Mouse (Mus musculus) limb, embryonic 10.5 days (tissue): Measurements from ENCODE around the gene Cd69. TPM values are rescaled to one million over a fixed set of nuclear protein-coding genes. Genes with fewer than 3 reads are reported as not detected.

Source experiments
- DNase-seq: peaks from one replicate; pipeline ENCODE4 v3.0.0-alpha.2; 2017; ENCODE audit warnings: low spot score
- H3K27ac ChIP-seq: fragments of 300-500 bp; sonication (generic); 2 replicates; pipeline ENCODE4 v1.5.1; 2016; ENCODE audit warnings: mild to moderate bottlenecking
- H3K27me3 ChIP-seq: fragments of 300-500 bp; sonication (generic); 2 replicates; pipeline ENCODE4 v1.6.1; 2016; ENCODE audit warnings: low read depth, mild to moderate bottlenecking; ENCODE audit not compliant: poor library complexity, severe bottlenecking
- H3K36me3 ChIP-seq: fragments of 300-500 bp; sonication (generic); 2 replicates; pipeline ENCODE4 v1.6.1; 2016; ENCODE audit warnings: mild to moderate bottlenecking, moderate library complexity
- H3K4me1 ChIP-seq: fragments of 300-500 bp; sonication (generic); 2 replicates; pipeline ENCODE4 v1.6.1; 2016
- H3K4me3 ChIP-seq: fragments of 300-500 bp; sonication (generic); 2 replicates; pipeline ENCODE4 v1.5.1; 2016; ENCODE audit warnings: mild to moderate bottlenecking, moderate library complexity
- H3K9me3 ChIP-seq: fragments of 300-500 bp; sonication (generic); replicated peaks from 2 replicates; pipeline ENCODE4 v1.6.1; 2016; ENCODE audit warnings: mild to moderate bottlenecking
- WGBS: fragments of 180-500 bp; shearing (Covaris S2); methylation state at CpG from one replicate; pipeline ENCODE4 v1.1.7; 2016; 5-methylcytosine and 5-hydroxymethylcytosine counted together
- polyA plus RNA-seq: library from polyadenylated mRNA; unstranded; fragments of >200 nt; fragmentation: Nextera tagmentation; extraction: Ambion mirVana; gene quantifications from 2 replicates; pipeline ENCODE4 v1.2.1, GENCODE M21; 2016

The Cd69 gene
- polyA plus RNA-seq, 1 experiment from 2014 or later, result 0.16 TPM

DNA sequence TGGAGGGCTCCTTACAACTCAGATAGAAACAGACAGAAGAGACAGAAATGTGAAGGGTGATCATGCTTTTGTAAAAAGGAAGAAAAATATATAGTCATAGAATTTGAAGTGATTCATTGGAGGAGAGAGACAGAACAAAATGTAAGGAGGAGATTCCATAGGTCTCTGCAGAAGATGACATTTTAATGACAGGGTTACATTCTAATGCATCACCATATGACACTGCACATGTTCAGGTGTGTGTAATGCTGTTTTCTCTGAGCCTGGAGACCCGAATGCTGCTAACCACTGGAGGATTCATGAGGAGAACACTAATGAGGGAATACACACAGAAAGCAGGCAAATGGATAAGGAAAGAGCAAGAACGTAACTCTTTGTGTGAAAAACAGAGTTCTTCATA, 760 bp downstream of the Cd69 start:
- Histone ChIP-seq H3K27me3 (no peaks in the 10 kb centered on the region), H3K4me1 (no peaks in the 10 kb centered on the region), H3K27ac (no peak overlapping the region), H3K36me3 (no peaks in the 10 kb centered on the region), H3K4me3 (no peak overlapping the region), H3K9me3 (no peaks in the 10 kb centered on the region)
- DNase-seq, result no peak
- WGBS, result 87% methylated on average over 2 of the region's 2 CpGs

DNA sequence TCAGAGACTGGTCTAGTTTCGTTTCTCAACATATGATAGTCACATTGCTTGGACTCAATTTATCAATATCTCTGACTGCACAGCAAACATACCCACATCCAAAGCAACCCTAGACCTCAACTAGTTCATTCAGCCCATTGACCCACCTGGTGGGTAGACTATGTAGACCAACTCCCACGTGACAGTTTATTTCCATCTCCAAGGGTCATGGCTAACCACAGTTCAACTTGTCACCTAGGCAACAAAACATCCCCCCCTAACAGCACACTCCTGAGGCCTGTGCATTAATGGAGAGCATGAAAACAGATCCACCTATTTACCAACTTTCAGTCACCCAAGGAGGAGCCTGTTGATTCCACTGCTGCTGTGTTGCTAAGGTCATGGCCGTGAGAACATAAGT, 1.6 kb downstream of the Cd69 start:
- Histone ChIP-seq H3K9me3 (no peaks in the 10 kb centered on the region), H3K4me1 (no peaks in the 10 kb centered on the region), H3K27me3 (no peaks in the 10 kb centered on the region), H3K4me3 (no peak overlapping the region), H3K36me3 (no peaks in the 10 kb centered on the region), H3K27ac (no peak overlapping the region)
- no peak for DNase-seq
- 91% methylated on average over 3 of the region's 3 CpGs for WGBS

DNA sequence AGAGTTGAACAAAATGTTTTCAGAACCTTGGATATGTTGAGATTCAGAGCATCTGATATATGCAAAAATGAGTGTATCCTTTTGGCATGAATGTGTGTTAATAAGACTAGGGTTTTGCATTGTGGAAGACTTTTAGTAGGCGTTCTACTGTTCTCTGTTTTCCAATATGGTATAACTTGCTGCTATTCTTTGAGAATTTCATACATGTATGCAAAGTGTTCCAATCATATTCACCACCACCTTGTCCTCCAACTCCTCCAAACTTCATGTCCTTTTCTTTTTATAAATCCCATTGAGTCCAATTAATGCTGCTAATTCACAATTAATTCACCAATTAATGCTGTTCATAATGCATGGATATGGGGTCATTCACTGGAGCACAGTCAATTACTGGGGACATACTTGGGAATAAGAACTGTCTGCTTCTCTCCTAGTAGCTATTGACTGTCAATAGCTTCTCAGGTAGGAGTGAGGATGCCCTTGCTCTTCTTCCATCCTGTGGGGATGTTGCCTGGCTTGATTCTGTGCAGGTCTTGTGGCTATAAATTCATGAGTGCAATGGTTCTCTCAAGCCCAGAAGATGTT, 8.7 kb downstream of the Cd69 start:
- DNase-seq, result no peak

DNA sequence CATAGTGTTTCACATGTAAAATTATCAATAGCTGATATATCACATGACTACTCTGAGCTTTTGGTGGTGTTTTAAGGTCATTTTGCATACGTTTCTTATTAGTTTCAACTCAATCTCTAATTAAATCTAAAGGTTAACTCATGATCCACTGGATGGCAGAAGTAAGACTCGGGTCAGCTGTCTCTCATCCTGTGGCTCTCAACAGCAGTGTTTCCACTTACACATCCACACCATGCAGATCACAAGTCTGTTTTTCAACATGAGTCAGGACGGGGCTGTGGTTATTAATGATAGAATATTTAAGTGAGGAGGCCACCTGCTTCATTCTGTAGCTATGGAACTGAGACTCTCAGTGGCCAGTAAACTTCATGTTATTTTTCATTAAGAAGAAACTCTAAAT, 9.4 kb downstream of the Cd69 start:
- H3K4me3 ChIP-seq, result no peak overlapping the region
- no peaks in the 10 kb centered on the region for H3K36me3 ChIP-seq
- H3K27me3 ChIP-seq, result no peaks in the 10 kb centered on the region
- 83% methylated on average over 3 of the region's 3 CpGs for WGBS
- no peak overlapping the region for H3K27ac ChIP-seq
- DNase-seq, result no peak
- no peaks in the 10 kb centered on the region for H3K4me1 ChIP-seq
- H3K9me3 ChIP-seq, result no peaks in the 10 kb centered on the region

More for the DNA sequence above, 8.7 kb downstream of the Cd69 start:
- no peak overlapping the region for H3K4me3 ChIP-seq
- no peak overlapping the region for H3K27ac ChIP-seq
- WGBS, result 87% methylated on average over 1 of the region's 1 CpGs
- no peaks in the 10 kb centered on the region for H3K9me3 ChIP-seq
- no peaks in the 10 kb centered on the region for H3K4me1 ChIP-seq
- no peaks in the 10 kb centered on the region for H3K36me3 ChIP-seq
- no peaks in the 10 kb centered on the region for H3K27me3 ChIP-seq

DNA sequence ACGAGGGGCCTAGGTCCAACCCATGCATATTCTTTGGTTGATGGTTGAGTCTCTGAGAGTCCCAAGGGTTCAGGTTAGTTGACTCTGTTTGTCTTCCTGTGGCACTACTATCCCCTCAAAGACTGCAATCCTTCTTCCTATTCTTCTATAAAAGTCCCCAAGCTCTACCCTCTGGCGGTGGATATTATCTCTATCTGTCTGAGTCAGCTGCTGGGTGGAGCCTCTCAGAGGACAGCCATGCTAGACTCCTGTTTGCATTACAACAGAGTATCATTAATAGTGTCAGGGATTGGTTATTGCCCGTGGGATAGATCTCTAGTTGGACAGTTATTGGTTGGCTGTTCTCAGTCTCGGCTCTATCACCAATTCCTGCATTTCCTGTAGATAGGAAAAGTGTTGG, 14.3 kb downstream of the Cd69 start:
- H3K4me1 ChIP-seq, result no peaks in the 10 kb centered on the region
- H3K27me3 ChIP-seq, result no peaks in the 10 kb centered on the region
- 93% methylated on average over 4 of the region's 4 CpGs for WGBS
- no peaks in the 10 kb centered on the region for H3K36me3 ChIP-seq
- no peak overlapping the region for H3K27ac ChIP-seq
- no peaks in the 10 kb centered on the region for H3K9me3 ChIP-seq
- DNase-seq, result no peak
- no peak overlapping the region for H3K4me3 ChIP-seq

DNA sequence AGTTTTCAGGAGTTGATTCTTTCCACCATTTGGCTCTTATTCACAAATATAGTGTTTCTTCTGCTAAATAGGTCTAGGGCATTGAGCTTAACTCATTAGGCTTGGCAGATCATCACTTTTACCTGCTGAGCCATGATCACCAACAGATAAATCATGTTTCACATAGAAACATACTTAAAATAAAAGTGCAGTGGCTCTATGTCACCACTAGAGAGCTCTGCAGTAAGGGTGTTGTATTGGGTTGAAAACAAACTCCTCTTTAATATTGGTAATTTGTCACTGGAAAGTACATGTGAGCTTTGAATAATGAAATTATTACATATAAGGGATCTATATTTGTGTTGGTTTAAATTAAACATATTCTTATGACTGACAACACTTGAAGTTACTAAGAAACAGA, 15.2 kb downstream of the Cd69 start:
- Histone ChIP-seq H3K36me3 (no peaks in the 10 kb centered on the region), H3K9me3 (no peaks in the 10 kb centered on the region), H3K27ac (no peak overlapping the region), H3K4me3 (no peak overlapping the region), H3K4me1 (no peaks in the 10 kb centered on the region), H3K27me3 (no peaks in the 10 kb centered on the region)
- no peak for DNase-seq

DNA sequence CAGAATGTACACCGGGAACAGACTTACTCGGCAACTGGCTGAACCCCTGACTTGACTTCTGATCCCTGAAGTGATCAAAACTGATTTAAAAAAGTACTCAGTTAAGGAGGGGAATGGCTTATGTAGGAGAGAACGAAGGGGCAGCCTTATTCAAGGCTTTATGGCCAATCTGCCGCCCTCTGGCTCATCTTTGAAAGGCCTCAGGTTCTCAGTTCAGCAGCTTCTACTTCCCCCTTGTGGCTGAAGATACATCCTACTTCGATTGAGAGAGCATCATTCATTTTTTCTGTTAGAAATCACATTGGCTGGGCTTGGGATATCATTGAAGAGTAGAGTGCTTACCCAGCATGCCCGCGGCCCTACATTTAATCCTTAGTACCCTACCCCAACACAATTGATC, 19.2 kb downstream of the Cd69 start:
- no peak for DNase-seq
- no peak overlapping the region for H3K4me3 ChIP-seq
- no peak overlapping the region for H3K27ac ChIP-seq
- no peaks in the 10 kb centered on the region for H3K9me3 ChIP-seq
- no peaks in the 10 kb centered on the region for H3K36me3 ChIP-seq
- 61% methylated on average over 7 of the region's 7 CpGs for WGBS
- no peaks in the 10 kb centered on the region for H3K27me3 ChIP-seq
- no peaks in the 10 kb centered on the region for H3K4me1 ChIP-seq

DNA sequence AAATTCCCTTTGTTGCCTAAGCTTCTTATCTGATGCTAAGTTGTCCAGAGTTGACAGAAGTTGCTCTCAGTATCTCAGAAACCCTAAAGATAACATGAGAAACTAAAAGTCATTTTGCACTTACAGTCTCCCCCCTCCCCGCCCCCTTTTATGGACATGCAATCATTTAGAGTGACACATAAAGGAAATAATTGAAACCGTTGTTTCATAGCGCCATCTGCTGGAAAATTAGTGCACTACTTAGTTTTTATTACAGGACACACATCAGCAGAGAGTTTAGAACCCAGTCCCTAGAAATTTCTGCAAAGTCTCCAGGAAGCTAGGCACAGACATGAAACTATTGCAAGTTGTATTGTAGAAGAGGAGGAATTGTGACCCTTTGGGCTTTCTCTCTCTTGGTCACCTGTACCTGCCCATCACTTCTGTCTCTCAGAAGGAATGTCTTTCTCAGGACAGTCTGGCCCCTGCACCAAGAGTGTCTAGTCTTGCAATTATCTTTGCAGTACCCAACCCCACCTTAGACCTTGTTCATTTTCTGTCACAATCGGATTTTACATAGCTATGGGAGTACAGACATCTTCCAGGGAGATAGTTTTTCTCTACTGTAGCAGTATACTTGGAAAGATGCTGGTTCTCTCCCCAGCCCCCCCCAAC, 20.2 kb downstream of the Cd69 start:
- DNase-seq, result no peak
- H3K9me3 ChIP-seq, result no peaks in the 10 kb centered on the region
- no peaks in the 10 kb centered on the region for H3K36me3 ChIP-seq
- no peaks in the 10 kb centered on the region for H3K27me3 ChIP-seq
- no peaks in the 10 kb centered on the region for H3K4me1 ChIP-seq
- no peak overlapping the region for H3K27ac ChIP-seq
- no peak overlapping the region for H3K4me3 ChIP-seq
- WGBS, result 22% methylated on average over 4 of the region's 4 CpGs

DNA sequence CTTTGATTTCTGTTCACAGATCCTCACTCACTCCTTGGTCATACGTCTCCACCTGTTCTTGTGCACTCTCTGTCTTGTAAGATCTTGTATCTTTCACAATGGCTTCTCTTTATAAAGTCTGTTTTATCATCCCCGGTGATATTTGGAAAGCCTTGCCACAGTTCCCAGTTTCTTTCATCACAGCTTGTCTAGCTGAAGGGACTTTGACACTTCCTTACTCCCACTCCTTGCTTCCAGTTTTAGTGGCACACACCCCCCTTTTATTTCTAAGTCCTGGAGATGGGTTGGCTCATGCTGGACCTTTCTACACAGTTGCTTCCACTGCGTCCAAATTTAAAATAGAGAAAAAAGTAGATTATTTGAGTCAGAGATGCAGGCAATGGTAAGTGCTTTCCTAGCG, 20.9 kb downstream of the Cd69 start:
- DNase-seq, result no peak
- Histone ChIP-seq H3K4me3 (no peak overlapping the region), H3K27me3 (no peaks in the 10 kb centered on the region), H3K9me3 (no peaks in the 10 kb centered on the region), H3K36me3 (no peaks in the 10 kb centered on the region), H3K27ac (no peak overlapping the region), H3K4me1 (no peaks in the 10 kb centered on the region)
- 80% methylated on average over 4 of the region's 4 CpGs for WGBS

DNA sequence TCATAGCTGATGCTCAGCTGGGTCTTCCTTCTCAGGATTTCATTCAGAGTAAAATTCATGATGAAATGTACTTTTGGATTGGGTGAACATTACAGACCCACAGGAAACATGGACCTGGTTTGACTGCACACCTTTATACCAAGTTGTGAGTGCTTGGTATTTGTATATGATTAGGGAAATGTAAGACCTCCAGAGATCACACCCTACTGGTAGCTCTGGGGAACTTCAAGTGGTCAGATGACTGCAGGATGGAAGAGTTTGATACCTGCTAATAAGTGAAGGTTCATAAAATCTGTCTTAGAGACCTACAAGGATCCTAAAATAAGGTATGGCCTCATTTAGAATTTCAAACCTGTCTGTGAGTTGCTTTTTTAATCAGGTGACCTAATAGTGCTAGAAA, 27.0 kb downstream of the Cd69 start:
- Histone ChIP-seq H3K9me3 (no peaks in the 10 kb centered on the region), H3K27me3 (no peaks in the 10 kb centered on the region), H3K4me1 (no peaks in the 10 kb centered on the region), H3K4me3 (no peak overlapping the region), H3K36me3 (no peaks in the 10 kb centered on the region), H3K27ac (no peak overlapping the region)
- DNase-seq, result no peak

DNA sequence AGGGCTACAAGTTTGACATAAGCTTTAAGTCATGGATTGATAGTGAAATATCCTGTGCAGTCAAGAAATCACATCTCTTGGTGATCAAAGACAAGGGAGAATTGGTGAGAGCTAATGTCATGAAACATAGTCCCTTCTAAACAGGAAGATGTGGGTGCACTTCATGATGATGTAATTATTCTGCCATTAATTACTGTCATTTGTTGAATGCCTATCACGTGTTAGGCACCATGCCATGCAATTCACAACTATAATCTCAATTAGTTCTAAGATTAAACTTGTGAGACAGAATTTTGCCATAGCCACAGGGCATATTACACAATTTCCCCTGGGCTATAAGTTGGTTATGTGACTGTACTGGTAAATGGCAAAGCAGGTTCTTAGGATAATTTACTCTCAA, 28.2 kb downstream of the Cd69 start:
- WGBS, result 72% methylated on average over 1 of the region's 1 CpGs
- Histone ChIP-seq H3K27ac (no peak overlapping the region), H3K4me1 (no peaks in the 10 kb centered on the region), H3K27me3 (no peaks in the 10 kb centered on the region), H3K4me3 (no peak overlapping the region), H3K36me3 (no peaks in the 10 kb centered on the region), H3K9me3 (no peaks in the 10 kb centered on the region)
- DNase-seq, result no peak

DNA sequence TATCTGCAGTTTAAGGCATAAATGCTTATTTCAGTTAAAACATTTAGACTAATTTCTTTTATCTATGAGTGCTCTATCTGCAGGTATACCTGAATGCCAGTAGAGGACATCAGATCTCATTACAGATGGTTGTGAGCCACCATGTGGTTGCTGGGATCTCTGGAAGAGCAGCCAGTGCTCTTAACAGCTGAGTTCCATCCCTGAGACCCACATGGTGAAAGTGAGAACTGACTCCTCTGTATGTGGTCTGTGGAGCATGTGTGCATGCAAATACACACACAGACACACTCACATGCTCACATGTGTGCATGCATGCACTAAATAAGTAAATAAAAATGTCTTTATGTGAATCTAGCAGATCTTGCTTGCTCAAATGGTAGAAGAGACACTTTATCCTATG, 29.4 kb downstream of the Cd69 start:
- no peaks in the 10 kb centered on the region for H3K36me3 ChIP-seq
- no peak for DNase-seq

DNA sequence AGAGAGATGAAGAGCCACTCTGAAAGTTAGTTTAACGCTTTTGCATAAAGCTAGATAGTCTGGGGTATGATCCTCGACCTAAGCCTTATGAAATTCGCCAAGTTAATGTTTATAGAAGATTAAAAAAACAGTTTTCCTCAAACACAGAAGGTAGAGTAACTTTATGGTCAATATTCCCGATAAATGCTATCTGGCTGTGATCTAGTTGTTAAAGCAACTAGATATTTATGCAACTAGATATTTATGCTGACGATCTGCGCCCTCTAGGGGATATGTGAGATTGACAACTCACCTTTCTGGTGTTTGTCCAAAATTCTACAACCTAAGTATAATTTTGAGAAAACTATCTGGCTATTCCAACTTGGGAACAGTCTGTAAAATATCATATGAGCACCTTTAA, 33.3 kb downstream of the Cd69 start:
- H3K4me1 ChIP-seq, result peaks cover 4% of the 10 kb centered on the region
- no peak overlapping the region for H3K4me3 ChIP-seq
- 78% methylated on average over 6 of the region's 6 CpGs for WGBS
- H3K27me3 ChIP-seq, result no peaks in the 10 kb centered on the region
- H3K9me3 ChIP-seq, result no peaks in the 10 kb centered on the region
- H3K27ac ChIP-seq, result no peak overlapping the region
- DNase-seq, result no peak
- no peaks in the 10 kb centered on the region for H3K36me3 ChIP-seq

More for the DNA sequence above, 29.4 kb downstream of the Cd69 start:
- H3K4me1 ChIP-seq, result no peaks in the 10 kb centered on the region
- no peaks in the 10 kb centered on the region for H3K9me3 ChIP-seq
- no peak overlapping the region for H3K27ac ChIP-seq
- H3K27me3 ChIP-seq, result no peaks in the 10 kb centered on the region
- no peak overlapping the region for H3K4me3 ChIP-seq

DNA sequence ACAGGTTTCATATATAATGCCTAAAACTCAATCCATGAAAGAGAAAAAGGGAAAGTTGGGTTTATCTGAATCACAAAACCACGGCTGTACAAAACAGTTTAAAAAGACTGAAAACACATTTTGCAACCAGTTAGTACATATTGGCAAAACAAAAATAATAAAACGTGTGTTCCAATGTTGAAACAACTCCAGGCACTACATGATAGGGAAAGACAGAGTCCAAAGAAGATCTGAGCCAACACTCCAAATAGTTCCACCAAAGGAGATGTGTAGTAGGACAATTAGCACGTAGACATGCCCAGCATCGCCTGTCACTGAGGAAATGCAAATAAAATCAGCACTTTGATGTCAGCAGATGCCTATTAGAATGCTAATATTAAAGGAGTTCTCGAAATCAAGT, 33.8 kb downstream of the Cd69 start:
- 69% methylated on average over 5 of the region's 5 CpGs for WGBS
- H3K4me3 ChIP-seq, result no peak overlapping the region
- H3K4me1 ChIP-seq, result peaks cover 4% of the 10 kb centered on the region
- DNase-seq, result no peak
- H3K27ac ChIP-seq, result no peak overlapping the region
- no peaks in the 10 kb centered on the region for H3K36me3 ChIP-seq
- H3K27me3 ChIP-seq, result no peaks in the 10 kb centered on the region
- H3K9me3 ChIP-seq, result no peaks in the 10 kb centered on the region
